Mouse (Mus musculus): ENCODE results near the gene Sox15. TPM values are rescaled to one million over a fixed set of nuclear protein-coding genes. Genes with fewer than 3 reads are reported as not detected.
A peak's percentile ranks its signal among the peaks of the same experiment; 100 is the strongest.

Sox15 gene
- polyA plus RNA-seq, 1 experiment from 2014 or later, result 0.16 TPM

- DNase-seq (ENCODE audit: low spot score), result no peak
- H3K4me3 ChIP-seq, result no peak within 1 kb of the TSS
- H3K27ac ChIP-seq, result peak within 1 kb of the TSS; percentile 44; the same call in 1 of the 2 replicates
- WGBS, result 90% methylated on average over 10 of the region's 10 CpGs
- no peaks in the 10 kb centered on the region for H3K9me3 ChIP-seq (replicated peaks)
- H3K27me3 ChIP-seq (ENCODE audit: low read depth, poor library complexity, severe bottlenecking), result peaks cover 15% of the 10 kb centered on the region
- peaks cover 40% of the 10 kb centered on the region for H3K4me1 ChIP-seq
- no peaks in the 10 kb centered on the region; the same call in 1 of the 2 replicates for H3K36me3 ChIP-seq
Measured at GRCm38 (mm10) chr11:69685526-69686148, 30.5 kb downstream of the Sox15 start, which contains the start of gene Tnfsf13. Gene Tnfsf13, minus strand, starts transcription at chr11:69685784.

GRCm38 (mm10) chr11:69686377-69686776 is 31.3 kb downstream of the Sox15 start:
- H3K27me3 ChIP-seq (ENCODE audit: low read depth, poor library complexity, severe bottlenecking), result peaks cover 15% of the 10 kb centered on the region
- H3K4me1 ChIP-seq, result peaks cover 33% of the 10 kb centered on the region
- no peak overlapping the region for H3K4me3 ChIP-seq
- DNase-seq (ENCODE audit: low spot score), result no peak
- 18% methylated on average over 4 of the region's 4 CpGs for WGBS
- peak overlapping the region; percentile 44; the same call in 1 of the 2 replicates for H3K27ac ChIP-seq
- H3K36me3 ChIP-seq, result no peaks in the 10 kb centered on the region
- H3K9me3 ChIP-seq (replicated peaks), result no peaks in the 10 kb centered on the region

- H3K9me3 ChIP-seq (replicated peaks), result no peaks in the 10 kb centered on the region
- 51% methylated on average over 5 of the region's 5 CpGs for WGBS
Measured at GRCm38 (mm10) chr11:69687061-69687460, 31.9 kb downstream of the Sox15 start.

GRCm38 (mm10) chr11:69689891-69690290 is 34.8 kb downstream of the Sox15 start:
- no peak for DNase-seq (ENCODE audit: low spot score)
- H3K36me3 ChIP-seq, result no peaks in the 10 kb centered on the region
- peaks cover 19% of the 10 kb centered on the region for H3K4me1 ChIP-seq
- H3K27ac ChIP-seq, result no peak overlapping the region
- H3K9me3 ChIP-seq (replicated peaks), result no peaks in the 10 kb centered on the region
- WGBS, result 92% methylated on average over 1 of the region's 1 CpGs
- peaks cover 15% of the 10 kb centered on the region for H3K27me3 ChIP-seq (ENCODE audit: low read depth, poor library complexity, severe bottlenecking)
- no peak overlapping the region for H3K4me3 ChIP-seq

More at GRCm38 (mm10) chr11:69687061-69687460, 31.9 kb downstream of the Sox15 start:
- Histone ChIP-seq H3K27ac (peak overlapping the region; percentile 44; the same call in 1 of the 2 replicates), H3K27me3 (ENCODE audit: low read depth, poor library complexity, severe bottlenecking) (peaks cover 15% of the 10 kb centered on the region), H3K36me3 (no peaks in the 10 kb centered on the region), H3K4me3 (no peak overlapping the region), H3K4me1 (peaks cover 28% of the 10 kb centered on the region)
- DNase-seq (ENCODE audit: low spot score), result no peak

- Histone ChIP-seq H3K36me3 (no peaks in the 10 kb centered on the region), H3K4me3 (no peak overlapping the region), H3K4me1 (peaks cover 22% of the 10 kb centered on the region), H3K27ac (no peak overlapping the region), H3K27me3 (ENCODE audit: low read depth, poor library complexity, severe bottlenecking) (peaks cover under 1% of the 10 kb centered on the region; the same call in 1 of the 2 replicates), H3K9me3 (replicated peaks) (no peaks in the 10 kb centered on the region)
- 74% methylated on average over 9 of the region's 9 CpGs for WGBS
- DNase-seq (ENCODE audit: low spot score), result no peak
Measured at GRCm38 (mm10) chr11:69692196-69692811, 37.2 kb downstream of the Sox15 start.

- no peak for DNase-seq (ENCODE audit: low spot score)
- no peak overlapping the region for H3K4me3 ChIP-seq
- no peaks in the 10 kb centered on the region for H3K36me3 ChIP-seq
- H3K9me3 ChIP-seq (replicated peaks), result no peaks in the 10 kb centered on the region
- H3K4me1 ChIP-seq, result peaks cover 22% of the 10 kb centered on the region
- no peaks in the 10 kb centered on the region; the same call in 1 of the 2 replicates for H3K27me3 ChIP-seq (ENCODE audit: low read depth, poor library complexity, severe bottlenecking)
- no peak overlapping the region for H3K27ac ChIP-seq
- WGBS, result 86% methylated on average over 6 of the region's 6 CpGs
Measured at GRCm38 (mm10) chr11:69692863-69693262, 37.7 kb downstream of the Sox15 start.

- H3K9me3 ChIP-seq (replicated peaks), result no peaks in the 10 kb centered on the region
- no peak overlapping the region for H3K4me3 ChIP-seq
- no peaks in the 10 kb centered on the region; the same call in 1 of the 2 replicates for H3K27me3 ChIP-seq (ENCODE audit: low read depth, poor library complexity, severe bottlenecking)
- H3K27ac ChIP-seq, result no peak overlapping the region
- no peaks in the 10 kb centered on the region for H3K36me3 ChIP-seq
- no peak for DNase-seq (ENCODE audit: low spot score)
- WGBS, result 67% methylated on average over 11 of the region's 11 CpGs
- peaks cover 22% of the 10 kb centered on the region for H3K4me1 ChIP-seq
Measured at GRCm38 (mm10) chr11:69693421-69693965, 38.4 kb downstream of the Sox15 start.

GRCm38 (mm10) chr11:69695046-69695360 is 39.9 kb downstream of the Sox15 start:
- peak overlapping the region; percentile 90 for H3K27ac ChIP-seq
- no peaks in the 10 kb centered on the region; the same call in 1 of the 2 replicates for H3K27me3 ChIP-seq (ENCODE audit: low read depth, poor library complexity, severe bottlenecking)
- no peaks in the 10 kb centered on the region for H3K36me3 ChIP-seq
- no peaks in the 10 kb centered on the region for H3K9me3 ChIP-seq (replicated peaks)
- peak overlapping the region; percentile 69 for H3K4me3 ChIP-seq
- no peak for DNase-seq (ENCODE audit: low spot score)
- WGBS, result 34% methylated on average over 6 of the region's 6 CpGs
- peaks cover 22% of the 10 kb centered on the region for H3K4me1 ChIP-seq

GRCm38 (mm10) chr11:69695361-69696181 is 40.5 kb downstream of the Sox15 start, which contains the start of the genes Tnfsf12 and Tnfsfm13:
Gene Tnfsf12, minus strand, starts transcription at chr11:69695849.
Gene Tnfsfm13, minus strand, starts transcription at chr11:69696098.
- Histone ChIP-seq H3K27ac (peak within 1 kb of the TSS; percentile 90), H3K9me3 (replicated peaks) (no peaks in the 10 kb centered on the region), H3K36me3 (no peaks in the 10 kb centered on the region), H3K4me1 (peaks cover 22% of the 10 kb centered on the region), H3K27me3 (ENCODE audit: low read depth, poor library complexity, severe bottlenecking) (no peaks in the 10 kb centered on the region; the same call in 1 of the 2 replicates), H3K4me3 (peak within 1 kb of the TSS; percentile 69)
- WGBS, result 2% methylated on average over 41 of the region's 41 CpGs
- DNase-seq (ENCODE audit: low spot score), result peak; percentile 79

- no peak overlapping the region for H3K27ac ChIP-seq
- H3K36me3 ChIP-seq, result no peaks in the 10 kb centered on the region
- DNase-seq (ENCODE audit: low spot score), result no peak
- peaks cover 22% of the 10 kb centered on the region for H3K4me1 ChIP-seq
- H3K9me3 ChIP-seq (replicated peaks), result no peaks in the 10 kb centered on the region
- 86% methylated on average over 3 of the region's 3 CpGs for WGBS
- no peaks in the 10 kb centered on the region for H3K27me3 ChIP-seq (ENCODE audit: low read depth, poor library complexity, severe bottlenecking)
- no peak overlapping the region for H3K4me3 ChIP-seq
Measured at GRCm38 (mm10) chr11:69697396-69697795, 42.3 kb downstream of the Sox15 start.

- WGBS, result 74% methylated on average over 5 of the region's 5 CpGs
- no peaks in the 10 kb centered on the region for H3K27me3 ChIP-seq (ENCODE audit: low read depth, poor library complexity, severe bottlenecking)
- no peaks in the 10 kb centered on the region for H3K36me3 ChIP-seq
- no peak overlapping the region for H3K27ac ChIP-seq
- no peak for DNase-seq (ENCODE audit: low spot score)
- H3K4me1 ChIP-seq, result peaks cover 17% of the 10 kb centered on the region
- no peak overlapping the region for H3K4me3 ChIP-seq
- H3K9me3 ChIP-seq (replicated peaks), result no peaks in the 10 kb centered on the region
Measured at GRCm38 (mm10) chr11:69698574-69698973, 43.5 kb downstream of the Sox15 start.

- 71% methylated on average over 1 of the region's 1 CpGs for WGBS
- no peaks in the 10 kb centered on the region for H3K36me3 ChIP-seq
- H3K4me1 ChIP-seq, result peaks cover 16% of the 10 kb centered on the region
- DNase-seq (ENCODE audit: low spot score), result no peak
- H3K4me3 ChIP-seq, result no peak overlapping the region
- H3K27ac ChIP-seq, result no peak overlapping the region
- H3K9me3 ChIP-seq (replicated peaks), result no peaks in the 10 kb centered on the region
- H3K27me3 ChIP-seq (ENCODE audit: low read depth, poor library complexity, severe bottlenecking), result no peaks in the 10 kb centered on the region
Measured at GRCm38 (mm10) chr11:69699595-69699994, 44.5 kb downstream of the Sox15 start.
